Mouse (Mus musculus): ENCODE data around the gene Atp6v0a1. TPM values are rescaled to one million over a fixed set of nuclear protein-coding genes. Genes with fewer than 3 reads are reported as not detected.

Atp6v0a1 gene
- polyA plus RNA-seq, 1 experiment from 2014 or later = 30.2 TPM

DNA sequence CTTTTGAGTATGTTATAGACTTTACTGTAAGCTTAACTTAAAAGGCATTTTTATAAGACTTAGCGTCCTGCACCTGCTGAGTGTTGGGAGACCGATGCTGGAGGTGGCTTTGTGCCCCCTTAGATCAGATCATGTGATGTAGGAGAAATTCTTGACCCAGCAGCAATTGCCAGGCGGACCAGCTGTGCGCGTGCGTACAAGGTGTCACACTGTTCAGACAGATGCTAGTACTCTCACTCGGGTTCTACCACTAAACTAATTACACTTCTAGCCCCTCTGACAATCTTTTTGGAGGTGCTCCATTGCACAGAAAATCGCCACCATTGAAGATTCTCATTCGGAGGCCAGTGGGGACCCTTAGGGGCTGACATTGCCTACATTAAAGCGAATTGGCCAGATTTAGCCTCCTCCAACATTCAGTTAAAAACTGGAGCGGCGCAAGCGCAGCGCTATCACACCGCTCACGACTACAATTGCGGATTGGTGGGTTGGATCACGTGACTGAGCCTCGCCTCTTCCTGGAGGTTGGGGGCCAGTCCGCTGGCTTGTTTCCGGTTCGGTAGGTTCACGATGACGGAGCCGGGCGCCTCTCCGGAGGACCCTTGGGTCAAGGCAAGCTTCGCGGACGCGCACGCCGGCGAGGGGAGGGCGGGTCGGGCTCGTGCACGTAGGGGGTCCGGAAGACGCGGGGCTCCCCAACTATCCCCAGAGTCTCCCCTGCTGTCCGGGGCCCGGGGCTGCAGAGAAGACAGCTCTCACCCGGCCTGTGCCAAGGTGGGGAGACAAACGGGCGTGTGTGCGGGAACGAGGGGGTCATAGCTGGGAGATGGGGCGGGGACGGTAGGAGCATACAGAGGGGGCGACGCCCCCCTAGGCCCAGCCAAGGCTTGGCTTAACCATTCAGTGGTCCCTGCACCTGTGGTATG lies 77.8 kb downstream of the Atp6v0a1 start, which contains the start of gene Mlx:
Gene Mlx, plus strand, starts transcription at position 522 of the 926 bp plus-strand sequence.
- DNase-seq (ENCODE audit: low spot score) = peak; percentile 89
- H3K36me3 ChIP-seq = peaks cover 58% of the 10 kb centered on the region
- 2% methylated on average over 52 of the region's 52 CpGs for WGBS
- H3K27me3 ChIP-seq (ENCODE audit: low read depth, poor library complexity, severe bottlenecking) = no peaks in the 10 kb centered on the region
- H3K4me1 ChIP-seq = peaks cover 40% of the 10 kb centered on the region
- H3K9me3 ChIP-seq (replicated peaks) = no peaks in the 10 kb centered on the region
- H3K4me3 ChIP-seq = peak within 1 kb of the TSS; percentile 84
- H3K27ac ChIP-seq = peak within 1 kb of the TSS; percentile 84

DNA sequence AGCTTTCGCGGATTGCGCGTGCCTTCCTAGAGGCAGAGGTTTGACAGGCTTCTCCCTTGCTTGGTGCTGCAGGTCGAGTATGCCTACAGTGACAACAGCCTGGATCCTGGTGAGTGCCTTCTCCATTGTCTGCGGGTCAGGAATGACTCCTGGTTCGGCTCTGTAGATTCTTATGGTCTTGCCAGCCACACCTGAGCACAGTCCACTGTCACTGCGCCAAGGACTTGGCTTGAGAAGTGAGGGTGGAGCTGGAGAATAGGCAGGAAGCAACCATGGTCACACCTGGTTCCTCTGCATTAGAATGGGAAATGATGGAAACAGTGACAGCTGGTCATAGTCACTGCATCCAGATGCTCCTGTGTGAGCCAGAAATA lies 78.4 kb downstream of the Atp6v0a1 start:
- no peak for DNase-seq (ENCODE audit: low spot score)
- Histone ChIP-seq H3K27ac (peak overlapping the region; percentile 84), H3K4me3 (peak overlapping the region; percentile 84), H3K36me3 (peaks cover 65% of the 10 kb centered on the region), H3K27me3 (ENCODE audit: low read depth, poor library complexity, severe bottlenecking) (no peaks in the 10 kb centered on the region), H3K9me3 (replicated peaks) (no peaks in the 10 kb centered on the region), H3K4me1 (peaks cover 40% of the 10 kb centered on the region)
- 11% methylated on average over 8 of the region's 8 CpGs for WGBS

DNA sequence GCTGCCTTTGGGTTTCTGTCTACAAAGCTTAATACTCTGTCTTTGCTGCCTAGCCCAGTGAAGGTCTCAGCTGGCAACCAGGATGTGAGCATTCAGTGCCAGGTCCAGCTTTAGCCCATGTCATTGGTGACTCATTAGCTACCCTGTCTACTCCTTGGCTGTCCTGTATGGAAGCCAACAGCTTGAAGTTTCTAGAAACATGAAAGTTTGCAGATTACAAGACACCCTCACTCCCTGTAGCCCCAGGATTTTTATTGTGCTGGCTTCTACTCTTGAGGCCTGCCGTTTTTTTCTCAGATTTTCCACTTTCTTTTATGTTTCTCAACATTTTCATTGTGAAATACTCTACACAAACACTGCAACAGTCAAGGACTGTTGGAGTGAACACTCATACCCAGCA lies 80.7 kb downstream of the Atp6v0a1 start:
- no peak for DNase-seq (ENCODE audit: low spot score)
- WGBS = 98% methylated on average over 1 of the region's 1 CpGs
- Histone ChIP-seq H3K9me3 (replicated peaks) (no peaks in the 10 kb centered on the region), H3K4me3 (no peak overlapping the region), H3K27ac (no peak overlapping the region), H3K27me3 (ENCODE audit: low read depth, poor library complexity, severe bottlenecking) (no peaks in the 10 kb centered on the region), H3K4me1 (peaks cover 40% of the 10 kb centered on the region), H3K36me3 (peaks cover 72% of the 10 kb centered on the region)

DNA sequence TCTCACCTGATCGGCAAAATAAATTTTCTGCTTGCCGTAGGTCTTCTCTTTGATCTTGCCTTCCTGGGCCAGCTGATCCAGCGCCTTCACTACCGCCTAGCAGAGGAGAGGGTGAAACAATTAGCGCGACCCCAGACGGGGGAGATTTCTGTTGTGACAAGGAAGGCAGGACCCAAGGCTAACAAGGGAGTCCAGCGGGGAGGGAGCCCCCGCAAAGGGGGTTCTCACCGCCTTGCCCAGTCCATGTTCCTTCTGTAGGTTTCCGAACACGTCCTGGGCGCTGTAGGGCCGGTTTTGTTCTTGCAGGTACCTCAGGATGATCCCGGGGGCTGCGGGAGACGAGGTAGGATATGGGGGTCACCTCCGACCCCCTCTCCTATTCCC lies 85.7 kb downstream of the Atp6v0a1 start:
- no peaks in the 10 kb centered on the region for H3K9me3 ChIP-seq (replicated peaks)
- WGBS = 1% methylated on average over 18 of the region's 18 CpGs
- peaks cover 78% of the 10 kb centered on the region for H3K36me3 ChIP-seq
- peak overlapping the region; percentile 85 for H3K27ac ChIP-seq
- DNase-seq (ENCODE audit: low spot score) = no peak
- peak overlapping the region; percentile 81 for H3K4me3 ChIP-seq
- no peaks in the 10 kb centered on the region for H3K27me3 ChIP-seq (ENCODE audit: low read depth, poor library complexity, severe bottlenecking)
- peaks cover 21% of the 10 kb centered on the region for H3K4me1 ChIP-seq

DNA sequence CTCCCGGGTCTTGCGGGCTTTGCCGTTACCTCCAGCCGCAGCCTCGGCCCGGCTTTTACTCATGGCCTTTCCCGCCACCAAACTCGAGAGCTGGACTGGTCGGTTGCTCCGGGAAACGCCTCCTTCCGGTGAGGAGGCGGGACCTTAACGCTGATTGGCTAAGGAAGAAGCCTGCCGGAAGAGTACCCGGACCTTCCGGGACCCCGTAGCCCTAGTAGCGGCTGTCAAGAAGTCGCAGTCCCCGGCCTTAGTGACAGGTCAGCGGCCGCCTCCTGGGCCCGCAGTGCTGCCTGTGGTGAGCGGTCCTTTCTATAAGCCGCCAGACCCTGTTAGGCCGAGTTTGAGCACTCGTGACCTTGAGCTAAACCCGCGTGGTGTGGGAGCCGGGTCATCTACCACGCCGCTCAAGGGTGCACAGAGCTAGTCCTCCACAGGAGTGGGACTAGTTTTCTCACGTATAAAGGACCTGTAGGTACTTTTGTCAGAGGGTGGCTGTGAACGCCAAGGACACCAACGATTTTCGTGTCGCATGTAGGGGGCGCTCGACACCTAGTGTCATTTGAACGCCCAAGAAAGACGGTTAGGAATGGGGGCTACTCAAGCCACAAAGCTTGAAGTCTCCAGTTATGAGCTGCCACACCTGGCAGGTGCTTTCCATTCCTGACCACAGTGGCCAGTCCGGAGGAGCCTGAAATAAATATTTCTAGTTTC lies 86.2 kb downstream of the Atp6v0a1 start, which contains the start of gene Psmc3ip:
Gene Psmc3ip, minus strand, starts transcription at position 123 of the 711 bp plus-strand sequence.
- H3K9me3 ChIP-seq (replicated peaks) = no peaks in the 10 kb centered on the region
- WGBS = under 1% methylated on average over 43 of the region's 43 CpGs
- peak within 1 kb of the TSS; percentile 81 for H3K4me3 ChIP-seq
- peak; percentile 96 for DNase-seq (ENCODE audit: low spot score)
- H3K27ac ChIP-seq = peak within 1 kb of the TSS; percentile 85
- peaks cover 78% of the 10 kb centered on the region for H3K36me3 ChIP-seq
- no peaks in the 10 kb centered on the region for H3K27me3 ChIP-seq (ENCODE audit: low read depth, poor library complexity, severe bottlenecking)
- peaks cover 21% of the 10 kb centered on the region for H3K4me1 ChIP-seq

DNA sequence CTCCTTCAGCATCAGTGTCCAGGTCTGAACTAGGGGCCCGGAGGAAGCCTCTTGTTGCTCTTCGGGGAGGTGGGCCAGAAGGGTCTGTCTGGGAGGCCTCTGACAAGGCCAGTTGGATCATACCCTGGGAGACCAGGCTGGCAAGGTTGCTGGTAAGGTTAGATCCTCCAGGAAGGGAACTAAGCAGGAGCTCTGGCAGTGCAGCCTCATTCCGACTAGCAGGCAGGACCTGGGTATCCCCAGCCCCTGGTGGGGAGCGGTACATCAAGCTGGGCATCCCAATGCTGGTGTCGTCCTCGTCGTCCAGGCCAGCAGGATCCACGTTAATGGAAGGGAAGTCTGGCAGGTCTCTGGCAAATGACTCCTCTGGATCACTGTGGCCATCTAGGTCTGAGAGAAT lies 89.0 kb downstream of the Atp6v0a1 start:
- WGBS = 94% methylated on average over 8 of the region's 8 CpGs
- H3K27ac ChIP-seq = no peak overlapping the region
- peaks cover 21% of the 10 kb centered on the region for H3K4me1 ChIP-seq
- peaks cover 75% of the 10 kb centered on the region for H3K36me3 ChIP-seq
- no peak for DNase-seq (ENCODE audit: low spot score)
- no peaks in the 10 kb centered on the region for H3K27me3 ChIP-seq (ENCODE audit: low read depth, poor library complexity, severe bottlenecking)
- H3K9me3 ChIP-seq (replicated peaks) = no peaks in the 10 kb centered on the region
- H3K4me3 ChIP-seq = no peak overlapping the region

DNA sequence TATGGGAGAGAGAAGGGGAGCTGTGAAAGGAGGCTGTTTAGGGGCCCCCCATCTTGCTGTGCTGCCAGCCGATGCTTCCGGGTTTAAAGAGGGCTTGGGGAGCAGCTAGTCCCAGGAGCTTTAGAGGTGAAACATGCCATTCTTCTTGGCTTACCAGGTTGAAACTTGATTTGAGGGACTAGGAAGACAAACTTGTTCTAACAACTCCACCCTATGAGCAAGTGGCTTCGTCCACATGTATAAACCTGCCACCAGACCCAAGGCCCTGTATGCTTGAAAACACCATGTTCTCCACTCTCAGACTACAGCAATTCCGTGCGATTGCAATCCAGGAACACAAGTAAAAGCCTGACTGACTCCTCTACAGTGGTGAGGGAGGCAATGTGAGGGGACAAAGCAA lies 93.8 kb downstream of the Atp6v0a1 start:
- H3K4me1 ChIP-seq = no peaks in the 10 kb centered on the region
- H3K27ac ChIP-seq = no peak overlapping the region
- DNase-seq (ENCODE audit: low spot score) = no peak
- H3K4me3 ChIP-seq = no peak overlapping the region
- H3K27me3 ChIP-seq (ENCODE audit: low read depth, poor library complexity, severe bottlenecking) = no peaks in the 10 kb centered on the region
- WGBS = 86% methylated on average over 5 of the region's 5 CpGs
- H3K9me3 ChIP-seq (replicated peaks) = no peaks in the 10 kb centered on the region
- H3K36me3 ChIP-seq = peaks cover 83% of the 10 kb centered on the region

DNA sequence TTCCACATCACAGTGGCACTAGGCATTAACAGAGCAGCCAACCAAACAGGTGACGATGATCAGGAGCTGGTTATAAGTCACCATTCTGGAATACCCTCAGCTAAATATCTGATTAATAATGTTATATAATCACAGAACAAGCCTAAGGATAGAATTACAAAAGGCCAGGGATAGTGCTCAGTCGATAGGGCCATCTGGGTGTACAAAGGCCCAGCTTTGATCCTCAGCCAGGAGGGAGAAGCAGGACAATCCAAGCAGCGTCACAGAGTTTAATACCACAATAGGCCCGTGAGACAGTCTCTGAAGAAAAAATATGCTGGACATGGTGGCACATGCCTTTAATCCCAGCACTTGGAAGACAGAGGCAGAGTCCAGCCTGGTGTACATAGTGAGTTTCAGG lies 100.1 kb downstream of the Atp6v0a1 start:
- H3K27ac ChIP-seq = no peak overlapping the region
- WGBS = 89% methylated on average over 4 of the region's 4 CpGs
- H3K4me3 ChIP-seq = no peak overlapping the region
- peaks cover 47% of the 10 kb centered on the region for H3K36me3 ChIP-seq
- no peaks in the 10 kb centered on the region for H3K27me3 ChIP-seq (ENCODE audit: low read depth, poor library complexity, severe bottlenecking)
- no peaks in the 10 kb centered on the region for H3K4me1 ChIP-seq
- no peaks in the 10 kb centered on the region for H3K9me3 ChIP-seq (replicated peaks)
- DNase-seq (ENCODE audit: low spot score) = no peak

DNA sequence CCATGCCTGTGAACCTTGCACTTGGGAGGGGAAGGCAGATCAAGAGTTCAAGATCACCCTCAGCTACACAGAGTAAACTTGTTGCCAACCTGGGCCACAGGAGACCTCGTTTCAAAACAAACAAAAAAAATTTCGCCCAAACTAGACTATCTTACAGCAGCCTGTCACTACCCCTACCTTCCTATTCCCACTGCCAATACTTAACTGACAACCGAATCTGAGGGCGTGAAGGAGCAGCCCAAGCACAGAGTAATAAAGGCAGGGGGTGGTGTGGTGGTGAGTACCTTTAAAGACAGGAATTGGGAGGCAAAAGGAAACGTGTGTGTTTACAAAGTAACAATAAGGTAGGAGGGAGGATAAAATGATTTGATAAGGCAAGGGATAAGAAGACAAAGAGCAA lies 101.5 kb downstream of the Atp6v0a1 start:
- H3K27me3 ChIP-seq (ENCODE audit: low read depth, poor library complexity, severe bottlenecking) = no peaks in the 10 kb centered on the region
- H3K27ac ChIP-seq = no peak overlapping the region
- 60% methylated on average over 5 of the region's 5 CpGs for WGBS
- H3K36me3 ChIP-seq = peaks cover 45% of the 10 kb centered on the region
- H3K9me3 ChIP-seq (replicated peaks) = no peaks in the 10 kb centered on the region
- no peaks in the 10 kb centered on the region for H3K4me1 ChIP-seq
- DNase-seq (ENCODE audit: low spot score) = no peak
- H3K4me3 ChIP-seq = no peak overlapping the region

DNA sequence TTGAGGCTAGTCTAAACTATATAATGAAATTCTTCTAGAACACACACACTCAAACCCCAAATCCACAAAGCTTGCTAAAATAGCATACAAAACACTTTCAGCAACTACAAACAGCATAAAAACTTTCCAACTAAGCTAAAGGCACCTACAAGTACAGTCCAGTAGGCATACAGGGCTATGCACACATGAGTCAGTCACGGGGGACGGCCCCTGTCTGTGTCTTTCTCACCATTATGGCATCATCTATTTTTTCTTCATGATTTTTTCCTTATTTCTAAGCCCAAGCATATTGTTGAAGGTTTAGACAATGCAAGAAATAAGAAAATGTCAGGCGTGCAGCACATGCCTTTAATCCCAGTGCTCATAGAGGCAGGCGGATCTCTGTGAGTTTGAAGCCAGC lies 101.9 kb downstream of the Atp6v0a1 start:
- DNase-seq (ENCODE audit: low spot score) = no peak
- no peak overlapping the region for H3K27ac ChIP-seq
- no peak overlapping the region for H3K4me3 ChIP-seq
- 94% methylated on average over 4 of the region's 4 CpGs for WGBS
- no peaks in the 10 kb centered on the region for H3K9me3 ChIP-seq (replicated peaks)
- 0 out of 2 replicates have a peak, but pooled peaks cover 2% of the 10 kb centered on the region for H3K4me1 ChIP-seq
- H3K27me3 ChIP-seq (ENCODE audit: low read depth, poor library complexity, severe bottlenecking) = no peaks in the 10 kb centered on the region
- H3K36me3 ChIP-seq = peaks cover 45% of the 10 kb centered on the region

DNA sequence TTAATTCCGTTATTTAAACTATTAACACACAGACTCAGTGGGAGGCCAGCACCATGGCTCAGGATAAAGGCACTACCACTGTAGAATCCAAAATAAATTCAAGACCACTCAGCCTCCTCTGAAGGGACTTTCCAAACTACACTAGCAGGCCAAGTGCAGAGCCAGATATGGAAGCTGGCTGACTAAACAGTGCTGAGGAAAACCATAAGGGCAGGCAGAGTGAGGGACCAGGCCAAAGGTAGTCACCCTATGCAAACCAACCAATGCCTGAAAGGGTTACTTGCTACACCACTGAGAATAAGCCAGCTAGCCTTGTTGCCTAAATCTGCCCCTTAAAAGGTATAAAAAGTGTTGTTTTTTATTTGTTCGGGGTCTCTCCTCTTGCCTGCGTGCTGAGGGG lies 102.9 kb downstream of the Atp6v0a1 start:
- H3K36me3 ChIP-seq = peaks cover 53% of the 10 kb centered on the region
- H3K4me3 ChIP-seq = no peak overlapping the region
- H3K4me1 ChIP-seq = 0 out of 2 replicates have a peak, but pooled peaks cover 2% of the 10 kb centered on the region
- no peak overlapping the region for H3K27ac ChIP-seq
- no peaks in the 10 kb centered on the region for H3K27me3 ChIP-seq (ENCODE audit: low read depth, poor library complexity, severe bottlenecking)
- H3K9me3 ChIP-seq (replicated peaks) = no peaks in the 10 kb centered on the region
- no peak for DNase-seq (ENCODE audit: low spot score)
- 93% methylated on average over 3 of the region's 3 CpGs for WGBS

Data from limb, embryonic 10.5 days (tissue).